Mouse (Mus musculus): ENCODE results near the gene Sbp. TPM values are rescaled to one million over a fixed set of nuclear protein-coding genes. Genes with fewer than 3 reads are reported as not detected.
"Not testable (repeated sequence)": the region's sequence is repeated elsewhere in the genome, so short reads cannot be mapped to it uniquely, and the experiment has no call there.

Sbp gene
- not detected in 2 replicates for polyA plus RNA-seq (2015; fragmentation: Nextera tagmentation; extraction: Ambion mirVana)

DNA sequence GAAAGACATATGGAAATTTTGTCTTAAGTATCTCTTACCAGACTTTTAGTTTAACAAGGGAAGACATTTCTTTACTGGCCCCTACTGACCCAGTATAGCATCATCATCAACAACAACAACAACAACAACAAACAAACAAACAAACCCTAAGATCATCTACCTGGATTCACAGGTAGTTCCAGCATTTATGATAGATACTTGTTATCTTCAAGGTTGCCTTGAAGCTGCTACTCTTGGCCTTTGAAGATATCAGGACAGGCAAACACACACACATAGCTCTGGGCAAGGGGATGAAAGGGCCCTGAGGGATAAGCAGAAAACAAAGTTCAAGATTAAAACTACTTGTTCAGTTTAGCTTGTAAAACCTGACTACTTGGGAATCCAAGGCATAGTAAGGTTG lies at the start of gene Sbp:
Sbp (plus strand) TSS at position 301 of the 400 bp plus-strand sequence.
- Histone ChIP-seq H3K4me2 (no peak within 1 kb of the TSS), H3K4me1 (no peaks in the 10 kb centered on the region), H3K36me3 (no peaks in the 10 kb centered on the region), H3K9ac (no peak within 1 kb of the TSS), H3K9me3 (no peaks in the 10 kb centered on the region), H3K27me3 (no peaks in the 10 kb centered on the region), H3K27ac (no peak within 1 kb of the TSS), H3K4me3 (no peak within 1 kb of the TSS)
- ATAC-seq (ENCODE audit: borderline replicate concordance, extremely low read depth, low FRiP score, low TSS enrichment): no peak

DNA sequence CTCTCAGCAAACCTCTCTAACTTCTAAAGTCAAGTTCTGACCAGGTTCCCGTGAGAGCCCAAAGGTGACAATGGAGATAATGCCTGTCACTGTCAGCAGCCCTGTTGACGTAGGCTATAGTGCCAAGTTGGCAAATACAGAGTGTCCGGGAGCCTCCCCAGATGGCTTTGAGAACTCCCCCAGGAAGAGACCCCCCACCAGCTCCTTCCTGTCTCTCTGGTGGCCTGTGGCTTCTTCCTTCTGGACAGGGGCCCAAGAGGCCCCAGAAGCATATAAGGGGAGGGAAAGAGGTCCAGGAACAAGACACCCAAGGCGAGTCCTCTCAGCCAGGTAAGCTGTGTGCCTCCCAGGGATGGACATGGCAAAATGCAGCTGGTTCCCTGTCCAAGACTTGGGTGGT lies 24.3 kb upstream of the Sbp start, which contains the start of gene Dcpp3:
Dcpp3 (plus strand) TSS at position 301 of the 400 bp plus-strand sequence.
- not testable (repeated sequence) for H3K4me1 ChIP-seq; H3K36me3 ChIP-seq; H3K9me3 ChIP-seq; H3K27ac ChIP-seq; ATAC-seq (ENCODE audit: borderline replicate concordance, extremely low read depth, low FRiP score, low TSS enrichment); H3K9ac ChIP-seq; H3K4me2 ChIP-seq; H3K4me3 ChIP-seq; H3K27me3 ChIP-seq
- WGBS: 43% methylated on average over 4 of the region's 4 CpGs

DNA sequence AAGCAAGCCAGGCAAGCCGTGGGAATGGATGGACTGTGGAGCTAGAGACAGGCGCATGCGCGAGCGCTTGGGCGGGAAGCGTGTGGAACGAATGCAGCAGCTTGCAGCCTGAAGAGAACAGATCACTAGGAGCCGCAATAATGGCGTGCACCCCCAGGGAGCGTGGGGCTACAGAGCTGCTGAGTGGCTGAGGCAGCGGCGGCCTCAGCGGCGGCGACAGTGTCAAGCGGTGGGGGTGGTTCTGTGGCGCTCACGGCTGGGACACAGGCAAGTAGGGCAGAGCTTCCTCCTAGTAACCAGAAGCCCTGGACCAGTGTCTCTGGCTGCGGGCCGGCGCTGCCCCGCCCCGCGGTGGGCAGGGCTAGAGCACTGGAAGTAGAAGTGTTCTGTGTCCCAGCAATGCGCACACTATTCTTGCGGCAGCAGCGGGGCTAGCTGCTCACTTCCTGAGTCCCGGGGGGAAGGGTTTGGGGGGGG lies 16.9 kb upstream of the Sbp start:
- no peaks in the 10 kb centered on the region for H3K36me3 ChIP-seq
- H3K4me2 ChIP-seq: peak overlapping the region; percentile 90
- H3K4me1 ChIP-seq: peaks cover 15% of the 10 kb centered on the region
- no peaks in the 10 kb centered on the region for H3K27me3 ChIP-seq
- ATAC-seq (ENCODE audit: borderline replicate concordance, extremely low read depth, low FRiP score, low TSS enrichment): peak; percentile 99
- H3K27ac ChIP-seq: peak overlapping the region; percentile 98
- under 1% methylated on average over 29 of the region's 29 CpGs for WGBS
- no peaks in the 10 kb centered on the region for H3K9me3 ChIP-seq
- peak overlapping the region; percentile 57 for H3K9ac ChIP-seq
- peak overlapping the region; percentile 61 for H3K4me3 ChIP-seq

DNA sequence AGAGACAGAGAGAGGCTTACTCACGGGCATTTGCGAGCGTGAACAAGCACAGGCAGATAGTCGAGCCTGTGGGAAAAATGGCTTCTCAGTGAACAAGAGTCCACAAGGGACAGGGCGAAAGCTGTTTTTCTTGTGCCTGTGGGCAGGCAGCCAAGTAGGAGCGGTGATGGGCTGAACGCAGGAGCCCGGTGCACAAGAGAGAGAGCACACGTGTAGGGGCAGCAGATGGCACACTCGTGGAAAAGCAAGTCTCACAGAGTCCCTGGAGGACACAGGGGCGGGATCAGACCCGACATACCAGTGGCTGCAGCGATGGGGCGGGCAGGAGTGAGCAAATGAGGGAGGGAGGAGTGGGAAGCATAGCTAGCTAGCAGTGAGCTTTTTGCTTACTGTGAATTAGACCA lies 16.4 kb upstream of the Sbp start:
- Histone ChIP-seq H3K27me3 (no peaks in the 10 kb centered on the region), H3K9ac (peak overlapping the region; percentile 57), H3K4me1 (peaks cover 15% of the 10 kb centered on the region), H3K4me3 (peak overlapping the region; percentile 61), H3K9me3 (no peaks in the 10 kb centered on the region), H3K36me3 (no peaks in the 10 kb centered on the region), H3K4me2 (peak overlapping the region; percentile 90), H3K27ac (peak overlapping the region; percentile 98)
- ATAC-seq (ENCODE audit: borderline replicate concordance, extremely low read depth, low FRiP score, low TSS enrichment): peak; percentile 83
- WGBS: 0% methylated on average over 14 of the region's 14 CpGs

- H3K27ac ChIP-seq: no peak overlapping the region
- H3K36me3 ChIP-seq: no peaks in the 10 kb centered on the region
- H3K4me3 ChIP-seq: no peak overlapping the region
- H3K4me1 ChIP-seq: peaks cover 3% of the 10 kb centered on the region; the same call in 1 of the 2 replicates
- no peak overlapping the region for H3K4me2 ChIP-seq
- H3K9ac ChIP-seq: no peak overlapping the region
- no peaks in the 10 kb centered on the region for H3K9me3 ChIP-seq
- 40% methylated on average over 5 of the region's 5 CpGs for WGBS
- H3K27me3 ChIP-seq: no peaks in the 10 kb centered on the region
- no peak for ATAC-seq (ENCODE audit: borderline replicate concordance, extremely low read depth, low FRiP score, low TSS enrichment)
Observed at GRCm38 (mm10) chr17:23931157-23931556, 10.3 kb upstream of the Sbp start.

DNA sequence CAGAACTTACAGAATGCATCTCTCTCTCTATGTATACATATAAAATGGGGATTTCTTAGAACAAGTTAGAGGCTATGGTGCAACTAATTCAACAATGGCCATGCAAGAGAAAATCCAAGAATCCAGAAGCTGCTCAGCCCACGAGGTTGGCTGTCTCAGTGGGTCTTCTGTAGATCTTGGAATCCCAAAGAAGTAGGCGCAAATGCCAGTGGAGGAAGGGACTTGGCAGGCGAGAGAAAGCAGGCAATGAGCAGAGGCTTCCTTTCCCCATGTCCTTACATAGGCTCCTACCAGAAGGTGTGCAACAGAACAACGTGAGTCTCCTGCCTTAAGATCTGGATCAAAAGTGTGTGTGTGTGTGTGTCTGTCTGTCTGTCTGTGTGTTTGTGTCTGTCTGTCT lies 6.0 kb downstream of the Sbp start:
- ATAC-seq (ENCODE audit: borderline replicate concordance, extremely low read depth, low FRiP score, low TSS enrichment); H3K4me2 ChIP-seq; H3K27ac ChIP-seq; H3K9me3 ChIP-seq; H3K4me3 ChIP-seq; H3K27me3 ChIP-seq; H3K4me1 ChIP-seq; H3K9ac ChIP-seq; H3K36me3 ChIP-seq: not testable (repeated sequence)
- WGBS: 68% methylated on average over 4 of the region's 4 CpGs

GRCm38 (mm10) chr17:23949068-23949467 lies 7.6 kb downstream of the Sbp start:
- no peak for ATAC-seq (ENCODE audit: borderline replicate concordance, extremely low read depth, low FRiP score, low TSS enrichment)
- WGBS: 64% methylated on average over 2 of the region's 2 CpGs
- no peak overlapping the region for H3K9ac ChIP-seq

DNA sequence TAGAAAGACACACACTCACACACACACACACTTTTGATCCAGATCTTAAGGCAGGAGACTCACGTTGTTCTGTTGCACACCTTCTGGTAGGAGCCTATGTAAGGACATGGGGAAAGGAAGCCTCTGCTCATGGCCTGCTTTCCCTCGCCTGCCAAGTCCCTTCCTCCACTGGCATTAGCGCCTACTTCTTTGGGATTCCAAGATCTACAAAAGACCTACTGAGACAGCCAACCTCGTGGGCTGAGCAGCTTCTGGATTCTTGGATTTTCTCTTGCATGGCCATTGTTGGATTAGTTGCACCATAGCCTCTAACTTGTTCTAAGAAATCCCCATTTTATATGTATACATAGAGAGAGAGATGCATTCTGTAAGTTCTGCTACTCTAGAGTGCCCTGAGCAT lies 9.4 kb downstream of the Sbp start:
- H3K27me3 ChIP-seq; H3K36me3 ChIP-seq; H3K4me3 ChIP-seq; H3K27ac ChIP-seq; H3K4me2 ChIP-seq; ATAC-seq (ENCODE audit: borderline replicate concordance, extremely low read depth, low FRiP score, low TSS enrichment); H3K9me3 ChIP-seq; H3K9ac ChIP-seq; H3K4me1 ChIP-seq: not testable (repeated sequence)
- 64% methylated on average over 4 of the region's 4 CpGs for WGBS

More at GRCm38 (mm10) chr17:23949068-23949467, 7.6 kb downstream of the Sbp start:
- Histone ChIP-seq H3K27me3 (no peaks in the 10 kb centered on the region), H3K9me3 (no peaks in the 10 kb centered on the region), H3K4me3 (no peak overlapping the region), H3K4me1 (no peaks in the 10 kb centered on the region), H3K4me2 (no peak overlapping the region), H3K27ac (no peak overlapping the region), H3K36me3 (no peaks in the 10 kb centered on the region)

DNA sequence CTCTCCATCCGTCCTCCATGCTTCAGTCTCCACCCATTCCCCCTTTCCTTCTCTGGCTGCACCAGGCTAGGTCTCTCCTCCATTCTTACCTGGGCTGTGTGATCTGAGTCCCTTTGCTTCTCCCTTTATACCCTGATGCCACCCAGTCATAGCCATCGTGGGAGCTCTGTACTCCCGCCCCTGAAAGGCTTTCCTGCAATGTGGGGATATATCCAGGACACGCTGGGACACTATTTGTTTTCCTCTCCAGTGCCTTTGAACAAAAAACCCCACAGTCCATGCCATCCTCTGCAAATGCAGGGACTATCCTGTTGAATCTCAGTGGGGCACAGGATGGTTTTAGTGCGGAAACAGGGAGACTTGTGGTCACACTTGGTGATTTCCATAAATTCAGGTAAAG lies 13.7 kb downstream of the Sbp start, which contains the start of gene Sbpl:
Sbpl (minus strand) TSS at position 101 of the 400 bp plus-strand sequence.
- H3K4me3 ChIP-seq: no peak within 1 kb of the TSS
- 73% methylated on average over 5 of the region's 5 CpGs for WGBS

GRCm38 (mm10) chr17:23960084-23960738 lies 18.7 kb downstream of the Sbp start:
- WGBS: 38% methylated on average over 3 of the region's 3 CpGs
- Histone ChIP-seq H3K4me3 (no peak overlapping the region), H3K9ac (no peak overlapping the region), H3K9me3 (no peaks in the 10 kb centered on the region), H3K27me3 (no peaks in the 10 kb centered on the region), H3K4me2 (no peak overlapping the region), H3K27ac (no peak overlapping the region), H3K4me1 (no peaks in the 10 kb centered on the region), H3K36me3 (no peaks in the 10 kb centered on the region)
- peak; percentile 92; the same call in 1 of the 2 replicates for ATAC-seq (ENCODE audit: borderline replicate concordance, extremely low read depth, low FRiP score, low TSS enrichment)

More for the DNA sequence above, 13.7 kb downstream of the Sbp start, which contains the start of gene Sbpl:
- H3K4me2 ChIP-seq: no peak within 1 kb of the TSS
- no peaks in the 10 kb centered on the region for H3K27me3 ChIP-seq
- no peaks in the 10 kb centered on the region for H3K9me3 ChIP-seq
- no peak within 1 kb of the TSS for H3K9ac ChIP-seq
- ATAC-seq (ENCODE audit: borderline replicate concordance, extremely low read depth, low FRiP score, low TSS enrichment): no peak
- no peak within 1 kb of the TSS for H3K27ac ChIP-seq
- H3K36me3 ChIP-seq: no peaks in the 10 kb centered on the region
- H3K4me1 ChIP-seq: no peaks in the 10 kb centered on the region

DNA sequence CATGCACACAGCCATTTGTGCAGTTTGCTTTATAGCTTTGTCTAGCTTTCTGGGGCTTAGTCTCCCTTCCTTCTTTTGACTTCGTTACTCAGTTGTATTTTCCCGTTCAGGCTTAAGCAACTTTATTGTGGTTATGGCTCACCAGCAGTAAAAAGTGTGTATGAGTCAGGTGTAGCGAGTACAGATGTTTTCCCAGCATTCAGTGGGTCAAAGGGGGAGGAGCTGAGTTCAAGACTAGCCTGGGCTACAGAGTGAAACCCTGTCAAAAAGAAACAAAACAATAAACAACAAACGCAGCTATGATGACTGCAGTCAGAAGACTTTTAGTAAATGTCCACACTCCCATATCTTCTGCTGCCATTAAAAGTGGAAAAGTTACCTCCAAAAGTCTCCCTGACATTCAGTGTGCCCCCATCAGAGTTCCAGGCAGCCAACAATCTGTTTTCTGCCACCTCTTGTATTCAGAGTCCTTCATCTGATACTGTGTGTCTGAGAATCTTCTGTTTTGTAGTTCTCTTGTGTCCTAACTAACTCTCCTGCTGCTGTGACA lies 20.2 kb downstream of the Sbp start:
- Histone ChIP-seq H3K9me3 (no peaks in the 10 kb centered on the region), H3K36me3 (no peaks in the 10 kb centered on the region), H3K27me3 (no peaks in the 10 kb centered on the region), H3K4me3 (no peak overlapping the region), H3K9ac (no peak overlapping the region), H3K4me1 (peaks cover 7% of the 10 kb centered on the region; the same call in 1 of the 2 replicates), H3K27ac (no peak overlapping the region), H3K4me2 (no peak overlapping the region)
- WGBS: 69% methylated on average over 4 of the region's 4 CpGs
- no peak for ATAC-seq (ENCODE audit: borderline replicate concordance, extremely low read depth, low FRiP score, low TSS enrichment)

- no peak overlapping the region for H3K27ac ChIP-seq
- no peak overlapping the region for H3K4me2 ChIP-seq
- H3K4me1 ChIP-seq: peaks cover 7% of the 10 kb centered on the region; the same call in 1 of the 2 replicates
- WGBS: 31% methylated on average over 6 of the region's 6 CpGs
- no peak overlapping the region for H3K4me3 ChIP-seq
- H3K27me3 ChIP-seq: no peaks in the 10 kb centered on the region
- H3K9me3 ChIP-seq: no peaks in the 10 kb centered on the region
- ATAC-seq (ENCODE audit: borderline replicate concordance, extremely low read depth, low FRiP score, low TSS enrichment): no peak
- H3K36me3 ChIP-seq: no peaks in the 10 kb centered on the region
- no peak overlapping the region for H3K9ac ChIP-seq
Observed at GRCm38 (mm10) chr17:23965805-23966425, 24.4 kb downstream of the Sbp start.

All from lung, embryonic 15.5 days (tissue).